Mouse (Mus musculus) testis, adult 2 months (tissue): ENCODE measurements around the gene Ifit3b.
"Not testable (repeated sequence)": the region's sequence is repeated elsewhere in the genome, so short reads cannot be mapped to it uniquely, and the experiment has no call there.

Source experiments
- CTCF ChIP-seq: fragments of 200-500 bp; IDR thresholded peaks from 2 replicates; pipeline ENCODE4 v1.5.1; 2012; ENCODE audit warnings: low read depth, mild to moderate bottlenecking, inconsistent platforms, low read length, moderate library complexity; ENCODE audit not compliant: control insufficient read depth, insufficient read depth, insufficient replicate concordance
- POLR2A ChIP-seq: fragments of 200-500 bp; IDR thresholded peaks from 2 replicates; pipeline ENCODE4 v1.6.1; 2012; ENCODE audit warnings: low read depth, mild to moderate bottlenecking, inconsistent platforms, low read length, moderate library complexity; ENCODE audit not compliant: control insufficient read depth

GRCm38 (mm10) chr19:34583126-34583766, 24.5 kb upstream of the Ifit3b start, which contains the start of gene Ifit3:
- TF ChIP-seq CTCF, POLR2A: not testable (repeated sequence)
